Mouse (Mus musculus): ENCODE data around the gene Tex45.

Gene Tex45

DNA sequence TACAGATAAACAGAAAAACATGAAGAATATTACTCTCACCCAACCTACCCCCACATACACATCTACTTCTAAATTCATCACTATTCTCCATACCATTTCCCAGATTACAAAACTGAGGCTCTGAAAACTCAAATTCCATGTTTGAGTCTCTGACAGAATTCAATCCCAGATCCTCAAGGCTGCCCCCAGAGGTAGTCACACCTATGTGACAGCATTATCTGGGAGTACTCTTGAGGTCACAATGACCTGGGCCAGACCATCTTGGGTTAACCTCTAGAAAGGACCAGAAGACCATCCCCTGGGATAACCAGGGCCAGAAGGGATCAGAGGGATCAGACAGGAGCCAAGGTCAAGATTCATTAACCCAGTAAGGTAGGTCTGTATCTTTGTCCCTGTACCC, at the start of gene Tex45:
TSS of gene Tex45 (plus strand) at position 301 of the 400 bp plus-strand sequence.
- no peak for DNase-seq (ENCODE audit: low spot score)

DNA sequence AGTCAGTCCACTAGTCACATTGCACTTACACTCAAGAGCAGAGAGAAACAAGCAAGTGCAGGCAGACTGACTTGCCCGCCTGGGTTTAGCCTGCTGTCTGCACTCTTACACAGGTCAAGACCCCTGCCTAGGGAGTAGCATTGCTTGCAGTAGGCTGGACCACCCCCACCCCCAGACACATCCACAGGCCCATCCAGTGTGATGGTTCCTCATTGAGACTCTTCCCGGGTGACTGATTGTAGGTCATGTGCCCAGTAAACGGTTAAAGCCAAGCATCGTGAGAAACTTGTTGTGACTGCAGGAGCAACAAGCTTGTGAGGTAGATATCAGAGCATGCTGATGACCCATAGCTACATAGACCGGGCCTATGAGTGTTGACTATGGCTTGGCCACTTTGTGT, 49.2 kb upstream of the Tex45 start:
- DNase-seq (ENCODE audit: low spot score) = no peak

DNA sequence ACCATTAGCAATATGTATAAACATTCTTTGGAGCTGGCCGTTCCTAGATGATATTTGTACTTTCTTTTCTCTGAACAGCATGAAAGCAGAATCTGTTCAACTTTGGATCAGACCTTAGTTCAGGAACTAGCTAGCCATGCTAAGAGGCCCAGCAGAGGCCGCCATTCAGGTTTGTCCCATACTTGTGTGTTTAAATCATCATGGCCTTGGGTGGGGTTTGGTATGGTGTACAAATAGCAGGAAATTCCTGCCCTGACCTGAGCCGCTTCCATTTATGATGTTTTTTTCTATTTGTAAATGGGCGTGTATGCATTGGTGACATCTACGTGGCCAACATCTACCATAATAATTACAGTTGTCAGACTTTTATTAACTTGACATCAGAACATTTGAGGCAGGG, 45.4 kb upstream of the Tex45 start:
- no peak for DNase-seq (ENCODE audit: low spot score)

DNA sequence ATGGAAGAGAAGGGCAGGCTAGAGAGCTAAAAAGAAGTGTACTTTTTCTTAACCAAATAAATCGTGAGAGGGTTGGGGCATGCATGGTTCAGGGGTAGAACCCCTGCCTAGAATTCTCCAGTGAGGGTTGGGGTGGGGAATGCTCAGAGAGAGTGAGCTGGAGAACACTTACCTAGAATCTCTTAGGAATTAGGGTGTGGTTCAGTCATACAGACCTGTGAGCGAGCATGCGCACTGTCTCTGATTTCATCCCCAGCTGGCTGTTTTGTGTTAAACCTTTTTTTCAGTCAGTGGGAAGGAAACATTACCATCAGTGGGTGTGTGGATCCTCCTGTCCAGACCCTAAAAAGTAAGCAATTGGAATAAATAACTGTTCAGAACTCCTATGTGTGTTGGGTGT, 44.5 kb upstream of the Tex45 start:
- no peak for DNase-seq (ENCODE audit: low spot score)

DNA sequence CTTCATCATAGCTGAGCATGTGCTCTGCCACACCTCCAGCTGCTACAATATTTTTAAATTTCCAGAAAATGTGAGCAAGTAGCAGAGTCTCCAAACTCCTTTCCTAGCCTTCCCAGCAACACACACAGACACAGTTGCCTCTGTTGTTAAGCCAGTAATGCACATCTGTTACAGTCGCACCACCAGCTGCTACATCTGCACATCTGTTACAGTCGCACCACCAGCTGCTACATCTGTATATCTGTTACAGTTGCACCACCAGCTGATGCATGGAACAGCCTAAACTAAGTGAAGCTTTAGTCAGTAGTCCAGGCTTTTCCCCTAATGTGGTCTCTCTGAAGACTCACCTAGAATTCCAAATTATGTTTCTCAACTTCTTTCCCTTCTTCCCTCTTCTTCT, 42.2 kb upstream of the Tex45 start:
- no peak for DNase-seq (ENCODE audit: low spot score)

DNA sequence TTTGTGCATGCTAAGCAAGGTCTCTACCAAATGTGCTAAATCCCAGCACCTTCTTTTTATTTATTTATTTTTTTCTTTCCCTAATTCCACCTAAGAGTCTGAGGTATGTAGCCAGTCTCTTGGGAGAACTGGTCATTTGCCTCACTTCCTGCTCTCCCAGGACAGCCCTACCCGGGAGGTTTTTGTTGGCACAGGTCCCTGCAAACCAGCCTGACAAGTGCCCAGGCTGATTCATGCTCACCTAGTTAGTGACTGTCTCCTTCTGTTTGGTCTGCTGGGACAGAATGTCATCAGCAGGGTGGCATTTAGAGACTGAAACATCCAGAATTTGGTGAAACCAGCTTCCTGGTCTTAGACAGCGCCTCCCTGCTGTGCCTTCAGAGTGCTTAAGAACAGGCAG, 40.7 kb upstream of the Tex45 start:
- peak; percentile 80 for DNase-seq (ENCODE audit: low spot score)

DNA sequence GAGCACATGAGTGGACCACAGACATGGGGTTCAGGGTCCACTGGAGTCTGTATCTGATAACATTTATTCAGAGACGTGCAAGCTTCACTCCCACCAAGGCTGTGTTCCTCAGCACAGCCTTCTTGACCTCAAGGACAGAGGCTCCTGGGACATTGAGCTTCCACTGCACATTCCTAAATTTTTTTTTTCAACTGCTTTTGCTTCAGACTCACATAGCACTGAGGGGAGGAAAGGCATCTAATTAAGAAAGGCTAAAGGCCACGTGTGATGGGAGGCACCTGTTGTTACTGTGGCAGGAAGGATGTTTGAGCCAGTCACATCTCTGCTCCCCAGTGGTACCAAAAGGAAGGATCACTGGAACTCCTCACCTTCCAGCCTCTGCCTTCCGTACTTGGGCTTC, 39.5 kb upstream of the Tex45 start:
- DNase-seq (ENCODE audit: low spot score) = no peak

DNA sequence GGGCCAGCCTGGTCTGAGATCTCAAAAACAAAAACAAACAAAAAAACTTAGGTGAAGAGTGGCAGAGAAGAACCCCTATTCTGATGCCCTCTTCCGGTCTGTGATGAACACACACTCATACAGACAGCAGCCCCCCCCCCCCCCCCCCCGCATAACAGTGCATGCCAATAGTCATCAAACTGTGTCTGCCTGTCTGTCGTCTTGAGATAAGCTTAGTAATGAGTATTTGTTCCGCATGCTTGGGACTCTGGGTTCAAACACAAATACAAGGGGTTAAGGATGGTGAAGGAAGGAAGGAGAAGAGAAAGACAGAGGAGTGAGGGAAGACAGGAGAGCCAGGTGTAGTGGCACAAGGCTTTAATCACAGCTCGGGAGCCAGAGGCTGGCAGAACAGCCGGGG, 34.2 kb upstream of the Tex45 start:
- DNase-seq (ENCODE audit: low spot score) = no peak

DNA sequence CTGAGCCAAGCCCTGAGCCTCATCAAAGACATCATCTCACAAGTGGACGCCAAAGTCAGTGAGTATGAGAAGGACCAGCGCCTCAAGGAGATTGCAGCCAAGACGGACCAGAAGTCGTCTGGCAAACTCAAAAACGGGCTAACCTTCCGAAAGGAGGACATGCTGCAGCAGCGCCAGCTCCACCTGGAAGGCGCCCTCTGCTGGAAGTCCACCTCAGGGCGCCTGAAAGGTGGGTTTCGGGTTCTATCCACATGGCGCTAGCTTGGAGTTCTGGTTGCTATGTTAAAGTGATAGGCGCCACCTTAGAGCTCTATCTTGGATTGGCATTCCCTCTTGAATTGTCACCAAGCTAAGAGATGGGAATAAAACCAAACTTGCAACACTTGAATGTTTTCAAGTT, 31.2 kb upstream of the Tex45 start:
- peak; percentile 21 for DNase-seq (ENCODE audit: low spot score)

DNA sequence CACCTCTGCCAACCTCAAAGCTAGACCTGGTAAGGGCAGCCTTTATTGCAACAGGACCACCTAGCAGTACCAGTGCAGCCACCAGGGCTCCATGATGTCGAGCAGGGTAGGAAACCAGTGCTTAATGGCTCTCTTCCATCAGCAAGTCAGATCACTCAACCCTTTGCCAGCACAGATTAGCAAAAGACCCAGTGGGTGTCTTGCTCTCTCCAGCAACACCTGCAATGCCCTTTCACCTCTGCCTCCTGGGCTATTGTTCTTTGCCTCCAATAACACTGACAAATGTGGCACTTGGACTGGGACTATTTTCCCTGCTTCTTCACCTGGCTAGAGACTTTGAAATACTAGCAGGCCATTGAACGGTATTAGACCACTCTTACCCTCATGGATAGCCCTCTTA, 21.4 kb upstream of the Tex45 start:
- no peak for DNase-seq (ENCODE audit: low spot score)

DNA sequence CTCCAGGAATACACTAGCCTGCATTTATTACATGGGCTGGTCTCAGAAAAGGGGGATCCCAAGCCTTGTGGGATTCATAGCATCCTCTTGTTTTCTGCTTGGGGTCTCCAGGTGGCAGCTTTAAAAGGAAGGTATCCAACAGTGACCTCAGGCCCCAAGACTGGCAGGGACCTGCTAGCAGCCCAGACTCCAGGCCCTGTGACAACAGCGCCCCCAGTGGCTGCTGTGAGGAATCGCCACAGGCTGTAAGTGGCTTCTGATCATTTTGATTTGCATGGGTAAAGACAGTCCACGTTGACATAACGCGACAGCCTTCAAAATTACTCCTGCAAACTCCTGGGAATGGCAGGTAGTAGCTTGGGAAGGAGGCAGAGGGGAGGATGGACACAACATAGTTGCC, 20.0 kb upstream of the Tex45 start:
- peak; percentile 81 for DNase-seq (ENCODE audit: low spot score)

DNA sequence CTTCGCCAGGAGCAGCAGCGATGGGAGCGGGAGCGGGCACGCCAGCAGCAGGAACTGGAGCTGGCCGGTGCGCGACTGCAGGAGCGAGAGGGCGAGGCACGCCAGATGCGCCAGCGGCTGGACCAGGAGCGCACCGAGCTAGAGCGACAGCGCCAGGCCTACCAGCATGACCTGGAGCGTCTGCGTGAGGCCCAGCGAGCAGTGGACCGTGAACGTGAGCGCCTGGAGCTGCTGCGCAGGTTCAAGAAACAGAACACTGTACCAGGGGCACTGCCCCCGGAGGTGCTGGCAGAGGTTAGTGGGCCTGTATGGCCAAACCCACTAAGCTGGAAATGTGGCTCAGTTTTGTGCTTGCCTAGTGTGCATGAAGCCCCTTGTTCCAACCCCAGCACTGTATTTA, 18.7 kb upstream of the Tex45 start:
- DNase-seq (ENCODE audit: low spot score) = no peak

DNA sequence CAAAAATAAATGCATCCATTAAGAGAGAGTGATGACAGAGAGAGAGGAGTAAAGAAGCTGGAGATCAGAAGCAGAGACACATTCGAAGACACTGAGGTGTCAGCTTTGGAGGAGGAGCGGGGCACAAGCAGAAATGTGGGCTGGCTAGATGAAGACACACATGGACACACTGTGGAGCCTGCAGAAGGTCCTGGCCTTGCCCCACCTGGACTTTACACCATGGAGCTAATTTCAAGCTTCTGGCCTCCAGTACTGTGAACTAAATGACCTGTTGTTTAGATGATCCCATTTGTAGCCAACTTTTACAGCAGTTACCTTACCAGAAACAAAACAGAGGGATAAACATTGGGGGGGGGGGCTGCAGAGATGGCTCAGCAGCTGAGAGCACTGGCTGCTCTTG, 7.4 kb upstream of the Tex45 start:
- DNase-seq (ENCODE audit: low spot score) = no peak

DNA sequence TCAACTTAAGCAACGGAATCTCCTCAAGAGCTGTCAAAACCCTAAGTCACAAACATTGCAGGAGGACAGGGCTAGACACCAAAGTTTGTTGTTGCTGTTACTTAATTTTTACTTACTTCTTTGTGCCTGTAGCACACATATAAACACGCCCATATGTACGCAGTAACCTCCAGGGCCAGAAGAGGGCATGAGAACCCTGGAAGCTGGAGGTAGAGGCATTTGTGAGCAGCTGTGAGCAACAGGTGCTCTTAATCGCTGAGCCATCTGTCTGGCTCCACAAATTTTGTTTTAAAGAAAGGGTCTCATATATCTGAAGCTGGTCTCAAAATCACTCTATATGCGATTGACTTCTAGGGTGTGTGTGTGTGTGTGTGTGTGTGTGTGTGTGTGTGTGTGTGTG, 6.4 kb upstream of the Tex45 start:
- DNase-seq (ENCODE audit: low spot score) = peak; percentile 76

DNA sequence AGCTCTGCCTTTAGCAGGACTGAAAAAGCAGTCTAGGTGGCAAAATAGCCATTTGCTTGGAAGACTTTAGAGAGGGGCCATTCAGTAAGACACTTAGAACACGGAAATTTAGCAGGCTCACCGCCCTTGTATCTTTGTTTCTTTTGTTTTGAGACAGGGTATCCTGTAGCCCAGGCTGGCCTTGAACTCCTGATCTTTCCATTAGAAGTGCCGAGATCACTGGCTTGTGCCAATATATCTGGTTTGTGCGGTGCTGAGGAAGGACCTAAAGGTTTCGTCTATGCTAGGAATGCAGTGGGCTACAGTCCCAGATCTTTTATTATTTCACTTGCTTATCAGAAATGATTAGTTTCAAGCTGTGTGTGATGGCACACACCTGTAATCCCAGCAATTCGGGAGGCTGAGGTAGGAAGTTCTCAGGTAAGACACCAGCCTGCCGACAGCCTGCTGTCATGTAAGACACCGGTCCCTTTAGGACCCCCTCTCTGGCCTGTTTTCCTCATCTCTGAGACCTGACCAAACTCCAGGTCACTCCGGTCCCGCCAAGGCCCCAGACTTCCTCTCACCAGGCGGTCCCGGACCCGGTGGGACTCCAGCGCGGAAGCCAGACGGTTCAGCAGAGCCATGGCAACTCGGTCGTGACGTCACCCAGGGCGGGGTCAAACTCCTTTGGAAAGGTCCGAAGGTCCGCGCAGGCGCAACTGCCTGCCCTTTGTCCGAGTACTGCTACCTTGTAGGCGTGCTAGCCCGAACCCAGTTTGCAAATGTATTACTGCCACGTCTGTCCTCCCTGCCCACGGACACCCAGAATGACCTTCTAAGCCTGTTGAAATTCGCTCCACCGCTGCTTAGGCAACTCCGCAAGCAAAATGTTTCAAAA, 3.4 kb upstream of the Tex45 start, which contains the start of gene Pex11g:
TSS of gene Pex11g (minus strand) at position 675 of the 880 bp plus-strand sequence.
- DNase-seq (ENCODE audit: low spot score) = peak; percentile 100

DNA sequence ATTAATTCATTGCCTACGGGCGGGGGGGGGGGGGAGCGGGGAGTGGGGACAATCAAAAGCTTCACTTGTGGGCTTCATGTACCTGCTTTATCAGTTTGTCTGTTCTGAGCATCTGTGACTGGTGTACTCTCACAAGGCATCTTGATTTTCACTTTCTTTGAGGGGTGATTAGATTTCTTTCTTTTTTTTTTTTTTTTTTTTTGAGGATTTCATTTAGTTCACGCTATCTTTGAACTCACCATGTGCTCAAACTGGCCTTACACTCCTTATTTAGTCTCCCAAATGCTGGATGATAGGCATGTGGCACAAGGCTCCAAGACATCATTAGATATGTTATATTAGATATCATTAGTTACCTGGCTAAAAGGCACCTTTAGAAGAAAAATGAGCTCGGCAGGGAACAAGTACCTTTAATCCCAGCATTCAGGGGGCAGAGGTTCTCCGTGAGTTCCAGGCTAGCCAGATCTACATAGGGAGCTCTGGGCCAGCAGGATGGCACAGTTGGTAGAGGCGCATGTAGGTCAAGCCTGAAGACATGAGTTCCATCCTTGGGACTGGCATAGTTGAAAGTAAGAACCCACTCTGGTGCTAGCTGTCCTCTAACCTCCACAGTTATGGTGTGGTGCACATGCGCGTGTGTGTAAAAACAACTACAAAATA, 2.6 kb upstream of the Tex45 start:
- peak; percentile 31 for DNase-seq (ENCODE audit: low spot score)

DNA sequence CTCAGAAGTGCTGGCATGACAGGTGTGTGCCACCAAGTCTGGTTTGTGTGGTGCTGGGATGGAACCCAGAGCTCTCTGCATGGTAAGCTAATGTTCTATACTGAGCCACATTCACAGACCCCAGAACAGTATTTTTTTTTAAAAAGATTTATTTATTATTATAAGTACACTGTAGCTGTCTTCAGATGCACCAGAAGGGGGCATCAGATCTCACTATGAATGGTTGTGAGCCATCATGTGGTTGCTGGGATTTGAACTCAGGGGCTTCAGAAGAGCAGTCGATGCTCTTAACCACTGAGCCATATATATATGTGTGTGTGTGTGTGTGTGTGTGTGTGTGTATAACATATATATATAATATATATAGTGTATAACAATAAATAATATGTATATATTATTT, 1.8 kb upstream of the Tex45 start:
- DNase-seq (ENCODE audit: low spot score) = no peak

DNA sequence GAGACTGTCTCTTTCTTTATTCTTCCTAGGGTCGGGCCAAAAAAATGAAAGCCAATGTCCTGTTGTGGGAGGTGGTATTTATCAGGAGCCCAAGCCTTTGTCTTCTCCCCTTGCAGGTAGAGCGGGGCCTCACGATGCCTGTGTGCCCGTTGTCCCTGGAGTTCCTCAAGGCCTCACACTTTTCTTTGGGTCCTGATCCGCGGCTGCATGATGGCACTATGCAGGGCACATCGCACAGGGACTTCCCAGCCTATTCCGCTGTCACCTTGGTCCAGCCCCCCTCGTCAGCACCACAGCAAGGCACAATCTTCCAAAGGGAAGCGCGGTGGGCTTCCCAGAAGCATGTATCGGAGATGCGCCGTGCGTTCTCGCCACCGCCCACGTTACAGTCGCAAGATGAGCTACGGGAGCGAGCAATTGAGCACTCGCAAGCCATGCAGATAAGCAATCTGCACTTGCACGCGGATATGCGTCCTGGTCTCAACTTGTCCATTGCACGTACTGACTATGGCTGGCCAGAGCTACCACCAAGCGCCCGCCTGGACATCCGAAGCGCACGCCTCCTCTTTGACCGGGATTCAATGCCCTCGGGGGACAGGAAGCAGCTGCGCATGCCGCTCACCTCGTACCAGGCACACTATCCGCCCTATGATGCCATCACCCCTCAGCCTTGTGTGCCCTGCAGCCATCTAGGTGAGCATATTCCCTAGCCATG, 5.2 kb downstream of the Tex45 start:
- no peak for DNase-seq (ENCODE audit: low spot score)

DNA sequence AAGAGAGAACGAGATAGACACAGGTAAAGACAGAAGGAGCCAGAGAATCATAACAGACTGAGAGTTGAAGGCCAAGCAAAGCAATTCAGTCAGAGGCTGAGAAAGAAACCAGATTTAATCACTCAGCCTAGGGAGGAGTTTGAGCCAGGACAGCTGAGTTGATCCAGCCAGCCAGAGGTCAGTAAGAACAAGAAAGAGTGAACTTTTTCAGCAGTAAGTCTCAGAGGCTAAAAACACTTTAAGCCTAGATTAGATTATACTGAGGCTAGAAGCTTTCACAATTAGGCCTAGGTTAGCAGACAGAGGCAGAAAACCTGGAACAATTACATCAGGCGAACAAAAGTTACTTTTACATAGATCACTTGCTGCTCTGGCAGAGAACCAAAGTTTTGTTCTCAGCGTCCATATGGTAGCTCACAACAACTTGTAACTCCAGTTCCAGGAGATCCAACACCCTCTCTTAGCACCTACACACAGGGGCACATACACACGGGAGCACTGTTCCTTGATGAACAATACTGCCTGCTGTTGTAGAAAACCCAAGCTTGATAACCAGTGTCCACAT, 9.6 kb downstream of the Tex45 start:
- peak; percentile 77 for DNase-seq (ENCODE audit: low spot score)

DNA sequence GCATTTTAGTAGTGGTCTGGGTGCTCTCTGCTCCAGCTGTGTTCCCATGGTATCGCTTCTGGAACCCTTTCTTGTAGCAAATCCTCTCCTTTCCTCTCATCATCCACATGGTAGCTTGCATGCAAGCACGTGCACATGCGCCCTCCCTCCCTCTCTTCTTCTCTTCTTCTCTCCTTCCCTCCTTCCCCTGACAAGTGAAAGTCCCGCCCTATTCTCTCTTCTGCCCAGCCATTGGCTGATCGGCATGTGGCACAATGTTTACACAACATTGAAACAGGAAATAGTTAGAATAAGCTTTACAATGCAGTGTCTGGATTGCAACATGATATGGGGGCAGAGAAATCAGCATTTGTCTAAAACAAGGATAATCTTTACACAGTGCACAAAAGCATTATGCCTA, 10.9 kb downstream of the Tex45 start:
- peak; percentile 69 for DNase-seq (ENCODE audit: low spot score)

DNA sequence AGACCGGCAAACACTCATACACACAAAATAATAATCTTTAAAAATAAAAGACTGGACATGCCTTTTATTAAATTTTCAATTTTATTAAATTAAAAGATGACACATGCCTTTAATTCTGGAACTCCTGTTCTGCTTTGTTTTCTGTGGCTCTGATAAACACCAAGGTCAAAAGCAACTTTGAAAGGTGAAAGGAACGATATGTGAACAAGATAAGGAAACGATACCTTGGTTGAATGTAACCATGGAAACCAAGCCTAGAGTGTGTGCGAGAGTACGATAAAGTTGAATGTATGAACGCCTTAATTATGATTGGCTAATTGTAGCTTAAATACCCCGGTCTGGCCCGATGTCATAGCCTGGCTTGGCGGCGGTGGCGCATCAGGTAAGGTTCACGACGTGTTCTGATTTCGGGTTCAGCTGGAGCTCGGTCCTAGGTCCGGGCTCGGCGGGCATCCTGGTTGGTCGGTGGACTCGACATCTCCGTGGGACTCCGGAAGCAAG, 11.6 kb downstream of the Tex45 start:
- DNase-seq (ENCODE audit: low spot score) = no peak

DNA sequence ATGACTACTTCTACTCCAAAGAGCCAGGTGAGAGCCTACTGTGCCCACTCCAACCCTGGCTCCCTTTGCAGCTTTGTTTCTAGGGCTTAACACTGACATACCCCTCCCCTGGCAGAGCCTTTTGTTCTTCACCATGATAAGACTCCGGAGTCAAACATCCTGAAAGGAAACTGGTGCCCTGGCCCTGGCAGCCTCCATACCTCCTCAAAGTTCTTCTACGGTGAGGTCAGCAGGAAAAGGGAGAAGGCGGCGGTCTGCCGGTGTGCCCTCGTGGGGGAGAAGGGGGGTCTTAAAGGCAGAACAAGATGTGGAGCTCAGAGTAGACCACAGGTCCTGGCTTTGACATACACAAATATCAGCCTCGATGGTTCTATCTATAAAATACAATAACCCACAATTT, 12.9 kb downstream of the Tex45 start:
- no peak for DNase-seq (ENCODE audit: low spot score)
